Mouse (Mus musculus) lung, embryonic 16.5 days (tissue): ENCODE data around the gene Nr2c2ap. TPM values are rescaled to one million over a fixed set of nuclear protein-coding genes. Genes with fewer than 3 reads are reported as not detected.

Experiments
- ATAC-seq: fragments of 200-750 bp; cut with Nextera tagmentation; 2 replicates; pipeline ENCODE4 v1.8.0; 2017; ENCODE audit warnings: low read depth, mild to moderate bottlenecking, moderate library complexity
- H3K27ac ChIP-seq: fragments of 300-500 bp; sonication (generic); 2 replicates; pipeline ENCODE4 v1.5.1; 2014; ENCODE audit warnings: mild to moderate bottlenecking, control low read depth, low read length
- H3K27me3 ChIP-seq: fragments of 300-500 bp; sonication (generic); 2 replicates; pipeline ENCODE4 v1.6.1; 2014; ENCODE audit warnings: low read depth, low read length, mixed read lengths; ENCODE audit not compliant: control insufficient read depth, insufficient read depth
- H3K36me3 ChIP-seq: fragments of 300-500 bp; sonication (generic); 2 replicates; pipeline ENCODE4 v1.6.1; 2014; ENCODE audit warnings: low read length; ENCODE audit not compliant: control insufficient read depth, insufficient read depth
- H3K4me1 ChIP-seq: fragments of 300-500 bp; sonication (generic); replicated peaks from 2 replicates; pipeline ENCODE4 v1.6.1; 2014; ENCODE audit warnings: low read length, mixed read lengths; ENCODE audit not compliant: control insufficient read depth, insufficient read depth
- H3K4me2 ChIP-seq: fragments of 300-500 bp; sonication (generic); 2 replicates; pipeline ENCODE4 v1.6.1; 2014; ENCODE audit warnings: low read depth, low read length, control low read depth
- H3K4me3 ChIP-seq: fragments of 300-500 bp; sonication (generic); 2 replicates; pipeline ENCODE4 v1.5.1; 2014; ENCODE audit warnings: mild to moderate bottlenecking, low read length, control low read depth
- H3K9ac ChIP-seq: fragments of 300-500 bp; sonication (generic); 2 replicates; pipeline ENCODE4 v1.6.1; 2014; ENCODE audit warnings: low read length, control low read depth
- H3K9me3 ChIP-seq: fragments of 300-500 bp; sonication (generic); 2 replicates; pipeline ENCODE4 v1.6.1; 2016; ENCODE audit warnings: low read length; ENCODE audit not compliant: control insufficient read depth
- whole genome bisulfite sequencing: fragments of 180-500 bp; shearing (Covaris S2); extraction: QIAGEN DNeasy Blood & Tissue Kit; methylation state at CpG from one replicate; pipeline ENCODE4 v1.1.7; 2014; 5-methylcytosine and 5-hydroxymethylcytosine counted together
- polyA plus RNA-seq: library from polyadenylated mRNA; unstranded; fragments of >200 nt; fragmentation: Nextera tagmentation; extraction: Ambion mirVana; gene quantifications from 2 replicates; pipeline ENCODE4 v1.2.1, GENCODE M21; 2015

Nr2c2ap gene
- polyA plus RNA-seq = 29.6 and 31.1 TPM in 2 replicates

DNA sequence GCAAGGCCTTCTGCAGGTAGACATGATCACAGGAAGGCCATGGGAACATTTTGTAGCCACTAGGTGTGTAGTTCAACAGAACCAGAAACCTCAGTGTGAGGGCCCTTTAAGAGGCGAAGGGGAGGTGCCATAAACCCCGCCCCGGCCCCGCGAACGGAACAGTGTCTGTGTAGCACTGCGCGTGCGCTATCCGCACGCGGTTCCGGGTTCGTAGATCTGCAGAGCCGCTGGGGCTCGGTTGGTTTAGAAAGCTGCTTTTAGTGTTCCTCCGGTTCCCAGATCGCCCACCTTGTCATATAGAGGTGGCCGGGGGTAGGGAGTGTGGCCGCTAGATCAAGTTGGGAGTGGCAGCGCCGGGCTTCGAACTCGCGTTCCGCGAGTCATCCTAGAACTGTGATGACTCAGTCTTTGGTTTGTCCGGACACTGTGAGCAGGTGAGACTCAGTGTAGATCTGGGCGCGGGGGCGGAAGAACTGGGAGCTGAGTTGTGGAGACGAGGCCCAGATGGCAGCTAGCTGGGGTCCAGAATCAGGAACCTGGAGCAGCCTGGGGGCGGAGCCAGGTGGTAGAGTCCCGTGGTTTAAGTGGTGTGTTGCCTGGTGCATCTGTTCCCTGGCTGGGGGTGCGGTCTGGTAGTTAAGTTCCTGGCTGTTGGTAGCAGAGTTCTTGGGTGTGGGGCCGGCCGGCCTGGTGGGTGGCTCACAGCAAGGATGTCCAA lies at the start of gene Nr2c2ap:
Nr2c2ap (plus strand) TSS at position 168 of the 718 bp plus-strand sequence.
- no peak within 1 kb of the TSS for H3K27ac ChIP-seq
- H3K4me1 ChIP-seq = peaks cover 15% of the 10 kb centered on the region
- H3K9ac ChIP-seq = peak within 1 kb of the TSS; percentile 72
- no peaks in the 10 kb centered on the region for H3K9me3 ChIP-seq
- peaks cover 11% of the 10 kb centered on the region for H3K36me3 ChIP-seq
- H3K4me3 ChIP-seq = peak within 1 kb of the TSS; percentile 58
- H3K4me2 ChIP-seq = peak within 1 kb of the TSS; percentile 73
- no peaks in the 10 kb centered on the region for H3K27me3 ChIP-seq
- ATAC-seq = peak; percentile 91
- WGBS = 1% methylated on average over 37 of the region's 37 CpGs

DNA sequence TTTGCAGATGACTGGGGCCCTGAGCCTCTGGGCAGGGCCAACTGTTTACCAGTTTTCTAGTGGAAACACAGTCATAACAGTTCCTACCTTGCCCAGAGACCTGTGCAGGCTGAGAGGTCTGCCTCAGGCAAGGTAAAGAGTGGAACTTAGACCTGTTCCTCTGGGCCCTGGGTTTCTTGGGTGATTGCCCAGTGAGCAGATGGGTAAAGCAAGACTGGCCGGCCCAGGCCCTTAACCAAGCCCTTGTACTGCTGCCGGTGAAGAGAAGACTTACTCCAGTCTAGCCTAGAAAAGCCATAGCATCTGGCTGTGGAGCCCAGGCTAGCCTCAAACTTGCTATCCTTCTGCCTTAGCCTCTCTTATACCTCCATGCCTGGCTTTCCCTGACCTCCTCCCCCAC lies 49.2 kb upstream of the Nr2c2ap start:
- Histone ChIP-seq H3K4me2 (no peak overlapping the region), H3K9me3 (no peaks in the 10 kb centered on the region), H3K27ac (no peak overlapping the region), H3K36me3 (no peaks in the 10 kb centered on the region), H3K27me3 (peaks cover 51% of the 10 kb centered on the region), H3K4me3 (no peak overlapping the region), H3K4me1 (peaks cover 10% of the 10 kb centered on the region), H3K9ac (no peak overlapping the region)
- ATAC-seq = no peak
- WGBS = 91% methylated on average over 2 of the region's 2 CpGs

DNA sequence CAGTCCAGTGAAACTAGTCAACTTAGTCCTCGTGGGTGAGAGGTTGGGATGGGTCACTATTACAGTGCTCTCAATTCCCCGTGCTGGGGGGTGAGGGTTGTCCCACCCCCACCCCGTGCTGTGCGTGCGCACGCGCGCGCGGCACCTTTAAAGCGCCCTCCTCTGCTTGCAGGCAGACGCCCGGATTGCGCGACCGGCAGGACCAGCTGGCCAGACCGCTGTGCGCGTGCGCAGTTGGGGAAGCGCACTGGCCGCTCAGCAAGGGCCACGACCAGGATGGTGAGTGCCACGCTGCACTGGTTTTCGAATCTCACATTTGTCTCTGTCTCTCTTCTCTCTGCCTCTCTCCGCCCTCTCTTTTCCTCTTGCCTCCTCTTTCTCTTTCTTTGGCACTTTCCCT lies 47.8 kb upstream of the Nr2c2ap start, which contains the start of gene Hapln4:
Hapln4 (plus strand) TSS at position 173 of the 400 bp plus-strand sequence.
- peaks cover 13% of the 10 kb centered on the region for H3K4me1 ChIP-seq
- ATAC-seq = 0 out of 2 replicates have a peak, but pooled peaks have one; percentile 10
- WGBS = 2% methylated on average over 26 of the region's 26 CpGs
- H3K36me3 ChIP-seq = no peaks in the 10 kb centered on the region
- H3K9me3 ChIP-seq = no peaks in the 10 kb centered on the region
- no peak within 1 kb of the TSS for H3K27ac ChIP-seq
- peaks cover 64% of the 10 kb centered on the region for H3K27me3 ChIP-seq
- H3K4me3 ChIP-seq = peak within 1 kb of the TSS; percentile 36
- no peak within 1 kb of the TSS for H3K9ac ChIP-seq
- H3K4me2 ChIP-seq = peak within 1 kb of the TSS; percentile 49

DNA sequence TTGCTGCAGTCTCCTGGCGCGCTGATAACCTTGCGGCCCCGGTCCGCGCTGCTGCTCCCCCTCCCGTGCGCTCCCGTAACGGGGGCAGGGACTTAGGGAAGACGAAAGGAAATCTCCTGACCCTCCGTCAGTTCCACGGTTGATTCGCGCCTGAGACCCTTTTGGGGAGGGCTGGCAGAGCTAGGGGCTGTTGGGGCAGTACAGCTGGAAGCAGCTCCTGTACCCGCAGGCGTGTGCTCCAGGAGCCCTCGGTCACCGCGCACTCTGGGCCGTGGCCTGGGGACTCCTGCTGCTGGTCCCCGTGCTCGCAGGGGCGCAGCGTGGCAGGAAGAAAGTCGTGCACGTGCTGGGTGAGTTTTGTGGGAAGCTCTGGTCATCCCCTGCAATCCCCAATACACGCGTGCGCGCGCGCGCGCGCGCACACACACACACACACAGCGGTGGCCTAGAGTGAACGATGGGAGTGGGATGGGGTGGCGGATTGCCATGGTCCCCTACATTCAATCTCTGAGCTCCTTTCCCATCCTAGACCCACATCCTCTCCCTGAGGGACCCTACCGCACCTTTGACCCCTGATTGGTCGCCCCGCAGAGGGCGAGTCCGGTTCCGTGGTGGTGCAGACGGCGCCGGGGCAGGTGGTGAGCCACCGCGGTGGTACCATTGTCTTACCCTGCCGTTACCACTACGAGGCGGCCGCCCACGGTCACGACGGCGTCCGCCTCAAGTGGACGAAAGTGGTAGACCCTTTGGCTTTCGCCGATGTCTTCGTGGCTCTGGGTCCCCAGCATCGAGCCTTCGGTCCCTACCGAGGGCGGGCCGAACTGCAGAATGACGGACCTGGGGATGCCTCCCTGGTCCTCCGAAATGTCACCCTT lies 46.7 kb upstream of the Nr2c2ap start:
- H3K4me3 ChIP-seq = peak overlapping the region; percentile 36
- H3K36me3 ChIP-seq = no peaks in the 10 kb centered on the region
- H3K9ac ChIP-seq = no peak overlapping the region
- H3K27me3 ChIP-seq = peaks cover 75% of the 10 kb centered on the region
- peaks cover 13% of the 10 kb centered on the region for H3K4me1 ChIP-seq
- peak overlapping the region; percentile 49 for H3K4me2 ChIP-seq
- H3K27ac ChIP-seq = no peak overlapping the region
- 2% methylated on average over 71 of the region's 71 CpGs for WGBS
- no peak for ATAC-seq
- H3K9me3 ChIP-seq = no peaks in the 10 kb centered on the region

DNA sequence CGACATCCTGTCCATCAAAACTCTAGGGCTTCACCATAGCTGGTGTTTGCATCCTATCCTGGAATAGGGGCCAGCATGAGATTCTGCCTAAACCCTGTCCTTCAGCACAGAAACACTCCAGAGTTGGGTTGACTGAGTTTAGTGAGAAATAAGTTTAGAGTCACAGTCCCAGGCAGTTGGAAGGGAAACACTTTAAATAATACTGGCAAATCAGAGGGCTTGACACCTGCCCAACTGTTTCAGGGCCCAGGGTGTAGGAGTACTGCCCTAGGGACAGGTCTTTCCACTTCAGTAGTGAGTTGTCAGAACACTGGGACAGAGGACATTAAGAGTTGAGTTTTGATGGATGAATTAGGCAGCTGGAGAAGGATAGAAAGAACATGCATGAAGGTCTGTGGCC lies 45.0 kb upstream of the Nr2c2ap start:
- whole genome bisulfite sequencing = 31% methylated on average over 1 of the region's 1 CpGs
- ATAC-seq = no peak
- no peak overlapping the region for H3K27ac ChIP-seq
- no peak overlapping the region for H3K4me2 ChIP-seq
- H3K27me3 ChIP-seq = peaks cover 91% of the 10 kb centered on the region
- H3K9ac ChIP-seq = no peak overlapping the region
- no peaks in the 10 kb centered on the region for H3K36me3 ChIP-seq
- H3K4me1 ChIP-seq = peaks cover 13% of the 10 kb centered on the region
- no peaks in the 10 kb centered on the region for H3K9me3 ChIP-seq
- no peak overlapping the region for H3K4me3 ChIP-seq

DNA sequence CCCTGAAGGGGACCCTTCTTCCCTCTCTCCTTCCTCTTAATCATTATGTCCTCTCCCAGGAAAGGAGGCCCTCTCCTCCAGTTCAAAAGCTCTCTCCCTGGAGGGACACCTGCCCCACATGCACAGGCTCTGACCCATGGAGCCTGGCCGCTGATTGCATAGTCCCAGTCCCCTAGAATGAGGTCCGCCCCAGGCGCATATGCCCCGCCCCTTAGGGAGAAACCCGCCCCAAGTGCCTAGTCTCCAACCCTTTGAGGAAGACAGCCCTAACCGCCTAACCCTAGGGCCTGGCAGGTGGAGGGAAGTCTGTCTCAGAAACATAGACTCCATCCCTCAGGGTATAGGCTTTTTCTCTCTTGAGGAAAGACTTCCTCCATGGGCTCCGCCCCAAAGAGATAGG lies 43.9 kb upstream of the Nr2c2ap start:
- no peaks in the 10 kb centered on the region for H3K9me3 ChIP-seq
- H3K4me2 ChIP-seq = no peak overlapping the region
- no peak for ATAC-seq
- peaks cover 86% of the 10 kb centered on the region for H3K27me3 ChIP-seq
- 5% methylated on average over 7 of the region's 7 CpGs for WGBS
- H3K4me3 ChIP-seq = no peak overlapping the region
- H3K36me3 ChIP-seq = no peaks in the 10 kb centered on the region
- H3K9ac ChIP-seq = no peak overlapping the region
- H3K4me1 ChIP-seq = peaks cover 13% of the 10 kb centered on the region
- no peak overlapping the region for H3K27ac ChIP-seq

DNA sequence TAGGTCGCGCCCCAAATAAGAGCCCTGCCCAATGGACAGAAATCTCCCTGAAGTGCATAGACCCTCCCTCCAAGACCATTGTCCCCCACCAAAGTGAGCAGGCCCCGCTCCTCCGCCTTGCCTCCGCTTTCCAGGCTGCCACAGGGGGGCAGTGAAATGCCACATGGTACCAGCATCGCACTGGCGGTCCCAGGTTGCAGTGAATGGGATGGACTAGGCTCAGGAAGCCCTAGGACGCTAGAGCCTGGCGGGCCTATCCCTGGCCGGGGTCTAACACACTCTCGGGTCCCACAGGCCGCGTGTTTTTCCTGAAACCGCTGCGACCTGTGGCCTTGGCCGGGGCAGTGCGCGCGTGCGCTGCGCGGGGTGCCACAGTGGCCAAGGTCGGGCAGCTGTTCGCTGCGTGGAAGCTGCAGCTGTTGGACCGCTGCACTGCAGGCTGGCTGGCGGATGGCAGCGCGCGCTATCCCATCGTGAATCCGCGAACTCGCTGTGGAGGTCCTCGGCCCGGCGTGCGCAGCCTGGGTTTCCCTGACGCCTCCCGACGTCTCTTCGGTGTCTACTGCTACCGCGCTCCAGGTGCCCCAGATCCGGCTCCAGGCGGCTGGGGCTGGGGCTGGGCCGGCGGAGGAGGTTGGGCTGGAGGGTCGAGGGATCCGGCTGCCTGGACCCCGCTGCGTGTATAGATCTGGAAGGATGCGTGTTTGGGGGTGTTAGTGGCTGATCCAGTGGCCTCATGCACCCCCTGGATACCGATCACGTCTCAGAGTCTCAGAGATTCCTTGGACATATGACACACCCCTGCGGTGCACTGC lies 43.1 kb upstream of the Nr2c2ap start:
- no peaks in the 10 kb centered on the region for H3K9me3 ChIP-seq
- H3K36me3 ChIP-seq = no peaks in the 10 kb centered on the region
- no peak overlapping the region for H3K9ac ChIP-seq
- H3K27ac ChIP-seq = no peak overlapping the region
- WGBS = 4% methylated on average over 54 of the region's 56 CpGs
- peak; percentile 68 for ATAC-seq
- peak overlapping the region; percentile 42 for H3K4me2 ChIP-seq
- H3K27me3 ChIP-seq = peaks cover 79% of the 10 kb centered on the region
- H3K4me1 ChIP-seq = peaks cover 12% of the 10 kb centered on the region
- H3K4me3 ChIP-seq = peak overlapping the region; percentile 31

DNA sequence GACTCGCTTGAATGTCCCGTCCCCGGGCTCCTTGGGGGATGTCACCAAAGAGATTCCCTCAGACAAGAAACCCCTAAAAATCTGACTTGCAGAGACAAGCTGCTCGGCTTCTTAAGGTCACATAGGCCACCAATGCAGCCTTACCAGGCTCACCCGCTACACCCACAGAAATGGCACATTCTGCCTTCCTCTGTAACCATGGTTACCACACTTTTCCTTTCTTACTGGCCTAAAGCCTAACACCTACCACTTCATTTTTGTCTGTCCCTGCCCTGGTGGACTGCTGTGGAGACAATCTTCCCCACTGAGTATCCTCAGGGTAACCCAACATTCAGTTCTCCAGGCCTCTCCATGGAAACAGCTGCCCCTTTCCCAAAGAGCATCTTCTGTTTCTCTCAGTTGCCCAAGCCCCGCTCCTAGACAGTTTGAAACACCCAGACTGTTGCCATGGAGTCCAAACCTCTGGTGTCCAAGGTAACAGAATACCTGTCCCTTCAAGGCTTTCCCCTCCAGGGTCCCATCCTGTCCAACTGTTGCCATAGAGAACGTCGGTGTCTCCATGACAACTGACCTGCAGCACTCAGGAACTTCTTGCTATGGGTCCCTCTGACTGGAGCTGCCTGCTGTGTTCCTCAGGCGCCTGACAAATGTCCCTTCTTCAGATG lies 41.7 kb upstream of the Nr2c2ap start:
- H3K9ac ChIP-seq = no peak overlapping the region
- H3K9me3 ChIP-seq = no peaks in the 10 kb centered on the region
- no peak overlapping the region for H3K4me3 ChIP-seq
- H3K36me3 ChIP-seq = no peaks in the 10 kb centered on the region
- peaks cover 3% of the 10 kb centered on the region; the same call in 1 of the 2 replicates for H3K4me1 ChIP-seq
- H3K4me2 ChIP-seq = no peak overlapping the region
- ATAC-seq = no peak
- 50% methylated on average over 9 of the region's 9 CpGs for WGBS
- no peak overlapping the region for H3K27ac ChIP-seq
- H3K27me3 ChIP-seq = peaks cover 65% of the 10 kb centered on the region
